Mouse (Mus musculus) olfactory bulb, adult 2 months (tissue): ENCODE measurements around the gene Gosr1.

Source experiments
- CTCF ChIP-seq: fragments of 200-500 bp; IDR thresholded peaks from 2 replicates; pipeline ENCODE4 v1.5.1; 2012; ENCODE audit warnings: low read depth, mild to moderate bottlenecking, low read length, moderate library complexity; ENCODE audit not compliant: insufficient read depth
- POLR2A ChIP-seq: fragments of 200-500 bp; IDR thresholded peaks from 2 replicates; pipeline ENCODE4 v1.6.1; 2012; ENCODE audit warnings: mild to moderate bottlenecking, low read depth, low read length, moderate library complexity; ENCODE audit not compliant: insufficient read depth

DNA sequence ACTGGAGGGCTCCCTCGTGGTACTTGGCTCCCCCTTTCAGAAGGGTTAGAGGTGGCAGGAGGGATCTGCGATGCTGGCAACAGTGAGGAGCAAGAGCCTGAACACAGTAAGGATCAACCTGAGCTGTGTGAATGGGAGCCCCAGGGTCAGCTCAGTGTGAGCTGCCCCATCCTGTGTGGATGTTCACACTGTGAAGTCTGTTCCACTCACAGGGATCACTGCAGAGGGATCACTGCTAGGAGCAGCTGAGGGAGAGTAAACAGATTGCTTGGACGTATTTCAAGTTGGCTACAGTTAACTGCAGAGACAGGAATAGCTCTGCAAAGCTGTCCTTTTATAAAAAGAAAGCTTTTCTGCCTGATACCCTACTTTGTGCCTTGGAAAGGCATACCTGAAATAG, 46.1 kb upstream of the Gosr1 start:
- TF ChIP-seq POLR2A (no peak), CTCF (no peak)
